Mouse (Mus musculus): ENCODE results near the gene Cpsf4l. TPM values are rescaled to one million over a fixed set of nuclear protein-coding genes. Genes with fewer than 3 reads are reported as not detected.

The Cpsf4l gene
- total RNA-seq, 2 experiments from 2014 or later, result 0.35 TPM; not detected in 1

DNA sequence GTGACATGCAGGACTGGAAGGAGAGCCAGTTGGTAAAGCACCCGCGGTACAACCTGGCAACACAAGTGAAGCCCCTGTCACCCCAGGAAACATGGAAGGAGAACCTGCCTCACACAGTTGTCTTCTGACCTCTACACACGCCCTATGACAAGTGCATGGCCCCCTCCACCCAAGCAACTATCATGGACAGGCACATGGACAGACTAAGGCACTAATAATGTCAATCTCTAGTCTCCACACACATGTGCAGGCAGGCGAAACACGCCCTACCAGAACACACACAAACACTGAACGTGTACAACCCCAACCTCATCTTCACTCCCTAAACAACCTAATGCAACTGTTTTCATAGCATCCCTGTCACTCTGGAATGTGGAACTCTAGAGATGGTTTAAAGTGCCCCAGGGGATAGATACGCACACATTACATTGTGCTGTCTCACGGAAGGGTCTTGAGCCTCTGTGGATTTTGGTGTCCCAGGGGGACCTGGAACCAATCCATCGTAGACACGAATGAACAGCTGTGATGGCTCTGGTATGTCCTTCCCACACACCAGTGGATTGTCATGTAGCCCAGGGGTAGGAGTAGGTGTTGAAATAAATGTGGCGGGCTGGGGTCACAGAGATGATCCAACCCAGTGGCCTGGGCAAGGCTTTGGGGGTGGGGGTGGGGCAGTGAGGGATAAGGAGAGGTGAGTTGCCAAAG, 27.2 kb upstream of the Cpsf4l start:
- no peak for DNase-seq (ENCODE audit: low spot score in 2 of 2)

GRCm38 (mm10) chr11:113735151-113735550, 25.3 kb upstream of the Cpsf4l start:
- no peak for DNase-seq (ENCODE audit: low spot score in 2 of 2)

DNA sequence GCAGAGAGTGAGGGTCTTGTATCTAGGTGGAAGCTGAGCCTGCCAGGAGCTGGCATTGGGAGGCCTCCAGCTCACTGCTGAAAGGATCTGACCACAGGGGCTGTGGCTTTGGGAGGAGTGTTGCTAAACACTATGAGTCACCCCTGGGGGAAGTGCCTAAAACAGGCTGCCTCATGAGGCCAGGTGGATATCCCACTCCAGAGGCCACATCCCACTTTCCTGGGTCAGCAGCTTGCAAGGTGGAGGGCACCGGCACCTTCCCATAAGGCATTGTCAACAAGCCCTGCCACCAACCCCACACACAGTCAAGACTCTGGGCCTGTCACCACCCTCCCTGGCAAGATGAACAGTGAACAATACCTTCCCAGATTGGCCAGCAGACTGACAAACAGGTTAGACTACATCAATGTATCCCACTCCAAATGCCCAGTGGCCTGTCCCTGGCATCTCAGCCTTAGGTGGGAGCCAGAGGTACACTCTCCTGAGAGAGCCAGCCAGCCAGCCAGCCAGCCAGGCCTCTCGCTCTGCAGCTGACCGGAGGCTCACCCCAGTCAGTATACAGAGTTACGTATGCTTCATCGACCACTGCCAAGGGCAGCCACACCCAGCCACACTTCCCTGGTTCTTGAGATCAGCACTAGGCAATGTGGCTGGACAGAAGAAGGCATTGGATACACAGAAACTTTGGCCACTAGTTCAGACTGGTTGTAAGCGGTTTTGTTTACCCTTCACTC, 24.0 kb upstream of the Cpsf4l start:
- no peak for DNase-seq (ENCODE audit: low spot score in 2 of 2)

DNA sequence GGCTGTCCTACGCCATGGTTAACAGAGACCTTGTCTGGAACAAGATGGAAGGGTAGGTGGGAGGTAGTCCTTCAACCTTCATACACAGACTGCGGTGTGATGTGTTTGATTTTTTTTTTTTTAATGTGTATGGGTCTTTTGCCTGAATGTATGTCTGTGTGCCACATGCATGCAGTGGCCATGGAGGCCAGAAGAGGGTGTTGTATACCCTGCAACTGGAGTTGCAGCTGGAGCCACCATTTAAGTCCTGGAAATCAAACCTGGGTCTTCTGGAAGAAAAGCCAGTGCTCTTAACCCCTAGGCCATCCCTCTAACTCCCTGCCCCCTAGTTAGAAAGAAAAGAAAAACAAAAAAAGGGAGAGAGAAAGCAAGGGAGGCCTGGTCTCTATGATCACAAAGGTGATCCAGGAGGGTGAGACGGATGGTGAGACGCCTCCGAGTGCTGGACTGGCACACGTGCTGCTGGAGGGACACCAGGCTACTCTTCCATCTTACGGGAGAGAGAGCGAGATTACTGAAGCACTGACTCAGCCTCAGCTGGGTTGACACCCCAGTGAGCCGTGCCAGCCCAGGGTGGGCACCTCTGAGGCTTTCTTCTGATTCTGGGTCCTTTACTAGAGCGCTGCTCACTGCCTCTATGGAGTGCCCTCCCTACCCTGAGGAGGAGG, 22.3 kb upstream of the Cpsf4l start:
- no peak for DNase-seq (ENCODE audit: low spot score in 2 of 2)

GRCm38 (mm10) chr11:113730879-113731278, 21.1 kb upstream of the Cpsf4l start:
- no peak for DNase-seq (ENCODE audit: low spot score in 2 of 2)

DNA sequence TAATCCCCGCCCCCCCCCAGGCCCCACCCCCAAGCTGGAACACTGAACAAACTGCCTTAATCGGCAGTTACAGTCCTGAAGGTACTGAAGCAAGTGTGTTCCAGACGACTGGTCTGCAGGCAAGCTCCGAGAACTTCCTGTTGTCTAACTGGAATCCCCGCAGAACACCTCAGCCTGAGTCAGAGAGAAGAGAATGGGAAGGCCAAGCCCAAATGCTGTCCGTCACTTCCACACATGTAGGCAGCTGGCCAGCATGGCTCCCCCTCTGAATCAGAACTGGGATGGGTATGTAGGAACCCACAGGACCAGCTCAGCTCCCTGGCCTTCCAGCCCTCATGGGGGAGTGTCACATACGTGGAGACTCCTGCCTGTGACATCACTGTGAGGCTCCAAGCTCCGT, 20.1 kb upstream of the Cpsf4l start:
- DNase-seq (ENCODE audit: low spot score in 2 of 2), result no peak

DNA sequence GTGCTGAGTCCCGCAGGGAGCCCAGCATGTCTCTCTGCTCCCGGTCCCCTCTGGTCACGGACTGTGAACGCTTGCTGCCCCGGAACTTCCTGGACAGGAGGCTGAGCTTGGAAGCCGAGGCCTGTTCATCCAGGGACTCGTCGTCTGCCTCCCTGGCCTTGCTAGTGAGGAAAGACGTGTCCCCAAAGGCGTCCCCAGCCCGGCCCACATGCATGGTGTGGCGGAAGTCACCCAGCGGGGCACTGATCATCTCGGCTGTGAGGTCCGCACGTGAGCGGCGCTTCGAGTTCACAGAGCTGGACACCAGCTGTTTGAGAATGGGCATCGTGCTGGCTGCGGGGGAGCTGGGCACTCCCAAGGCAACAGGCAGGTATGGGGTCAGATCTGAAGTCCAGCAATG, 19.4 kb upstream of the Cpsf4l start:
- no peak for DNase-seq (ENCODE audit: low spot score in 2 of 2)

- no peak for DNase-seq (ENCODE audit: low spot score in 2 of 2)
Measured at GRCm38 (mm10) chr11:113727992-113728391, 18.2 kb upstream of the Cpsf4l start.

DNA sequence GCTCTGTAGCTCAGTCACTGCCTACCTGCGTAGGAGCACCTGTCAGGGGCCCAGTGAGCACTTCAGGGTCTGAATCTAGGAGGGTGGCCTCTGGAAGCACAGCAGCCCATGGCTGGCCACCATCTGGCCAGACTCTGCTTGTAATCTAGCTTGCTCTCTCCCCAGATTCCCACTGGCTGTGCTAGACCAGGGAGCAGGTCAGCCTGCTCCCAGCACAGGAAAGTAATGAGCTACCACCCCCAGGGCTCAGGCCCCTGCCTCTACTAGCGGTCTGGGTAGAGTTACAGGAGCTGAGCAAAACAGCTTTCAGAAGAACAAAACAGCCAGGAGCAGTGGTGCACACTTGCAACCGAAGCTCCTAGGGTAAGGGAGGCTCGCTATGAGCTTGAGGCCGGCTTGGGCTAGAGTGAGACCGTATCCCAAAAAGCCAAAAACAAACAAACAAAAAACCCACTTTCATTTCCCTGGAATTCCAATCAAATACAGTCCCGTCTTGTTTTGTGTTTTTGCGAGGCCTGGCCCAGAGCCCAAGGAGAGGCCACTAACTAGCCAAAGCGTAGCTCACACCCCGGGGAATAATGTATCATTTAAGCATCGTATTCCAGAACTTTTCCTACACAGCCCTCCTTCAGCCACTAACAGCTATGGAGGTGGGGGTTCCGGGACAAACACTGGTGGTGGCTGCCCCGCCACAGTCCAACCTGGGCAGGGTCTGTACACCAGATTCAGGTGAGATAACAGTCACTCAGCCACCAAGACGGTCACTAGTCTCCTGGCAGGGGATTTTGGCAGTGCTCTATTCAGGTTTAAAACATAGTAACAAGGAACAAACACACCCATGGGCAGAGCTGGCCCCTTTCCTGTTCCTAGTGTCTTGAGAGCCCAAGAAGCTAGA, 17.4 kb upstream of the Cpsf4l start:
- no peak for DNase-seq (ENCODE audit: low spot score in 2 of 2)

DNA sequence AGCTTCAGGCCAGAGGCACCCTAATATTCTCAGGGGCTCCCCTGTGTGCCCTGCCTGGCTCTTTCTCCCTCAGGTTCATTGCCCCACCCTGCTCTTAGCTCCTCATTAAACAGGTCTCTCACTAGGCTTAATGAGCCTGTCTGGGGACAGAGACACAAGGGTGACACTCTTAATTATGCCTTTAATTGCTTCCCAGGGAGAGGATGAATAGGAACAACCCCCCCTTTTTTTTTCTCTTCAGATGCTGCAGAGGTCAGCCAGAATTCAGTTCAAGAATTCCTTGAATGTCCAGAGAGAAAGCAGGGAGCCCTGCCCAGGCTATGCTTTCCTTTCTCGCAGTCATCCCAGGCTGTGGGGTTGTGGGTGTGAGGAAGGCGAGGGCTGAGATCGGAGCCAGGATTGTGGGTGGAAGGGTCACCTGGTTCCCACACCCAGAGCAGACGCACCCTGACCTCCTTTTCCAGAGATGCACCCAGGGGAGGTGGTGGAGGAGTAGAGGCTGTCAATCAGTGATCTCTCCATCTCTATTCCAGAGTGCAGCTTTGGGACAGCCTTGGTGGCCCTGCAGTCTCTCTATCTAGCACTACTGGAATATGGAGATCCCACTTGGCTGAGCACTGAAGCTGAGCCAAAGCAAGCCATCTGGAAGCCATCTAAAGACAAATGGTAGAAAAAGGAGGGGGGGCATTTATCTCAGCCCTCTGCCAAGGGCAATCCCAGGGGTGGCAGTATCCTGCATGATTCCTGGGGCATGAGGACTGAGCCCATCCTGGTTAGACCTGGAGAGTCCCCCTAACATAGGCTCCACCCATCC, 15.6 kb upstream of the Cpsf4l start:
- no peak for DNase-seq (ENCODE audit: low spot score in 2 of 2)

DNA sequence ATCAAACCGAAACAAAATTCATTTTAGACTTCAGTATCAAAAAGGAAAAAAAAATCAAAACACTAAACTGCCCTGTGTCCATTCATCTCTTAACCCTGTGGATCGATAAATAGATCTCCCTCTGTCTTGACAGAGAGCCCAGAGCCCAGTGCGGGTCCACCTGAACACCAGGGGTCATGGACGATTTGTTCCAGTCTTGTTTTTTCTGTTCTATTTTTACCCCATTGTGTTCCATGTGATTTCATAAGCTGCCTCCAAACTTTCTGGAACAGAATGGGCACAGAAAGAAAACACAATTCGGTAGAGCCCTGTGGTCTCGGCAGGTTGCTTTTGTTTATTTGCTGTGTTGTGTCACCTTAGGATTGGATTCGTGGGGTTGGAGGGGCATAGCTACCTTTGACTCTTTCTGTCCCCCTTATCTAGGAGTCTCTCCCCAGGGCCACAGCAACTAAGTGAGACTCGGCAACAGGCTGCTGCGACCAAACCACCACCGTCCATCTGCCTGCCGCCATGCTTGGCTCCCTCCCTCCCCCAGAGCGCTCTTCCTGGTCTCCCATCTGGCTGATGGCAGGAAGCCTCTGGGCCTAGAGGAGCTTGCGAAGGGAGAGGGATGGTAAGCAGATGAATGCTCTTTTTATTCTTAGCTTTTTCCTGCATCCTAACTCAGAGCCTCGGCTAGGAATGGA, 12.7 kb upstream of the Cpsf4l start:
- DNase-seq (ENCODE audit: low spot score in 2 of 2), result no peak

DNA sequence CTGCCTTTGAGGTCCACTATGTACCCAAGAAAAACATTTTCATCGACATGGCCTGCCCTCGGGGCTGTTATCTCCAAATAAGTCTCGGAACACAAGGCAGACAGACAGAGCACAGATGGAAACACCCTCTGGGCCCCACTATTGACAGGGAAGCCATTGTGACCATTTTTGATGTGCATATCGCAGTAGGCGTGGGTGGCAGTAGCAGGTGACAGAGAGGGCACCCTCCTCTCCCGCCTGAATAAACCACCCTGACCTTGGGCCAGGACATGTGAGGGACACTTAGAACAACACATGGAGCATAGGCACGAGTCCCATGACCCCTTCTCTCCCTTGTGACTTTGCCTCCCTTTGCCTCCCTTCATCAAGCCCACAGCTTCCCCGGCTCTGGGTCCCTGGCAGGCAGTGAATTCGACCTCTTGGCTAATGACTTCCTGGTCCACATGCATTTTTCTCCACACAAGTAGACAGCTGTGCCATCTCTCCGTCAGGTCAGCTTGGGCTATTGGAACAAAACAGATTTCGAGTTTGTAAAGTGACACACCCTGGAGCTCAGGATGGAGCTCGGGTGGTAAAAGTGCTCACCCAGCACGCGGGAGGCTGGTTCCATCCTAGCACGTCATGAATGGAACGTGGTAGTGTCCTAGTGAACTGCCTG, 8.1 kb upstream of the Cpsf4l start:
- DNase-seq (ENCODE audit: low spot score in 2 of 2), result no peak

DNA sequence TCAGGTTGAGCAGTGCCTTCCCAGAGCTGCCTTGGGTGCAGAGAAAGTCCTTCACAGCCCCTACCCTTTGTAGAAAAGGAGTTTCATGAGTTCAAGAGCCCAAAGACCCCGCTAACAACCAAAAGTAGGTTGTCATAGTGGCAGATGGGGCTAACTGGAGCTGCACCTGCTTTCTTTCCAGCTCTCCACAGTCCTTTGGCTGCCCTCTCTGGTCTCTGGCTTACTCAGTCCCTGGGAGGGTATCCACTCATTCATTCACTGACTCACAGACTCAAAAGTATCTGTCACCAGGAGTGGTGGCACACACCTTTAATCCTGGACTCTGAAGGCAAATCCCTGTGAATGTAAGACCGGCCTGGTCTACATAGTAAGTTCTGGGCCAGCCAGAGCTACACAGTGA, 6.3 kb upstream of the Cpsf4l start:
- no peak for DNase-seq (ENCODE audit: low spot score in 2 of 2)

GRCm38 (mm10) chr11:113715078-113715674, 5.4 kb upstream of the Cpsf4l start:
- DNase-seq (ENCODE audit: low spot score in 2 of 2), result no peak

- DNase-seq (ENCODE audit: low spot score in 2 of 2), result no peak
Measured at GRCm38 (mm10) chr11:113711061-113711460, 1.2 kb upstream of the Cpsf4l start.

DNA sequence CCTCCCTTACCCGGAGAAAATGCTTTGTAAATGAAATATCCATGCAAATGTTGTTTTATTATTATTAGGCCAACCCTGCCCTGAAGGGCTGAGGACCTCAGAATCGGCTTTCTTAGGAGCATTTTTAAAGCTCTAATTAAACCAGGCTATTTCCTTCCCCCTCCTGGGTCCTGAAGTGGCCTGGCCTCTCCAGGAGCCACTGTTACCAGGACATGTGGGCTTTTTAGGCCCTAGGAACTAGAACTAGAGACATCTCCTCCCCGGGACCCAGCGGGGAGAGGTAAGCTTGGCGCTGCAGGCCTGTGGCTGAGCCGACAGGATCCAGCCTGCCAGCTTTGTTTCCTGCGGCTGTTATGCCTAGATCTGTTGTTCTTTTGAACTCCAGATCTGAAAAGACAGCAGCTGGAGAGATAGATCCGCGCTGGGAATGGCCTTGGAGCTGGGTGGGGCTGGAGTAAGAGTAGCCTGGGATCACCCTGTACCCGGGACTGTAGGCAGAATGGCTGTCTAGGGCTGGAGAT, 500 bp upstream of the Cpsf4l start:
- DNase-seq (ENCODE audit: low spot score in 2 of 2), result no peak

DNA sequence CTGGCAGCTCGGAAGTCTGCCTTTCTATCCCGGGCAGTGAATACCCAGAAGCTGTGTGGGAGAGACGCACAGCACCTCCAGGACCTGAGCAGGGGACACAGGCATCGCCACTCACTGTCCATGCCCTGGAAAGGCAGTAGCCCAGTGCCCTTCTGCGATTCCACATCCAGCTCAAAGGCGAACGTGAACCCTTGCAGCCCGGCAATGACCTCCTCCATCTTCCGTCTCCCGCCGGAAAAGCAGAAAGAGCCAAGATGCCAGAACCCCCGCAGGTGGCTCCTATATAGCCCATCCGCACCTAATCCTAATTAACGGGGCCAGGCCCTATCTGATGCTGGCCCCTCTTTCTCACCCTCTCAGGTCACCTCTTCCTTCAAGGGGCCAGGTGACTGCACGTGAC, 545 bp downstream of the Cpsf4l start:
- DNase-seq (ENCODE audit: low spot score in 2 of 2), result no peak

- no peak for DNase-seq (ENCODE audit: low spot score in 2 of 2)
Measured at GRCm38 (mm10) chr11:113708629-113709213, 1.1 kb downstream of the Cpsf4l start.
